Mouse (Mus musculus): ENCODE data around the gene Ctsr. TPM values are rescaled to one million over a fixed set of nuclear protein-coding genes. Genes with fewer than 3 reads are reported as not detected.

The Ctsr gene
- not detected for polyA plus RNA-seq (2014; fragmentation: Illumina TruSeq; extraction: RNeasy Lipid Tissue Mini Kit (QIAGEN cat#74804); ENCODE audit: low read depth, low replicate concordance)

GRCm38 (mm10) chr13:61164156-61164555, at the start of gene Ctsr:
Gene Ctsr, minus strand, starts transcription at chr13:61164256.

GRCm38 (mm10) chr13:61203310-61203709, 39.3 kb upstream of the Ctsr start, which contains the start of gene Cts6:
Gene Cts6, minus strand, starts transcription at chr13:61203410.

Other genes with a start within 250 kb of the Ctsr start
- gene Gm49393, start 228.7 kb downstream of the Ctsr start, polyA plus RNA-seq (2014; fragmentation: Illumina TruSeq; extraction: RNeasy Lipid Tissue Mini Kit (QIAGEN cat#74804); ENCODE audit: low read depth, low replicate concordance): 3.8 TPM
- 1.3 TPM for gene Gm49391, start 227.7 kb downstream of the Ctsr start, polyA plus RNA-seq (2014; fragmentation: Illumina TruSeq; extraction: RNeasy Lipid Tissue Mini Kit (QIAGEN cat#74804); ENCODE audit: low read depth, low replicate concordance)
- 1.8 TPM for gene Ctla2a, start 227.6 kb downstream of the Ctsr start, polyA plus RNA-seq (2014; fragmentation: Illumina TruSeq; extraction: RNeasy Lipid Tissue Mini Kit (QIAGEN cat#74804); ENCODE audit: low read depth, low replicate concordance)
- not detected for gene Tpbpa, start 222.3 kb downstream of the Ctsr start, polyA plus RNA-seq (2014; fragmentation: Illumina TruSeq; extraction: RNeasy Lipid Tissue Mini Kit (QIAGEN cat#74804); ENCODE audit: low read depth, low replicate concordance)
- not detected for gene Ctsj, start 158.3 kb downstream of the Ctsr start, polyA plus RNA-seq (2014; fragmentation: Illumina TruSeq; extraction: RNeasy Lipid Tissue Mini Kit (QIAGEN cat#74804); ENCODE audit: low read depth, low replicate concordance)
- gene Ctsq, start 123.6 kb downstream of the Ctsr start, polyA plus RNA-seq (2014; fragmentation: Illumina TruSeq; extraction: RNeasy Lipid Tissue Mini Kit (QIAGEN cat#74804); ENCODE audit: low read depth, low replicate concordance): not detected
- not detected for gene Cts6, start 39.2 kb upstream of the Ctsr start, polyA plus RNA-seq (2014; fragmentation: Illumina TruSeq; extraction: RNeasy Lipid Tissue Mini Kit (QIAGEN cat#74804); ENCODE audit: low read depth, low replicate concordance)
- not detected for gene Cts8, start 91.1 kb upstream of the Ctsr start, polyA plus RNA-seq (2014; fragmentation: Illumina TruSeq; extraction: RNeasy Lipid Tissue Mini Kit (QIAGEN cat#74804); ENCODE audit: low read depth, low replicate concordance)
- gene Gm49398, start 124.6 kb upstream of the Ctsr start, polyA plus RNA-seq (2014; fragmentation: Illumina TruSeq; extraction: RNeasy Lipid Tissue Mini Kit (QIAGEN cat#74804); ENCODE audit: low read depth, low replicate concordance): not detected
- not detected for gene Cts7, start 193.9 kb upstream of the Ctsr start, polyA plus RNA-seq (2014; fragmentation: Illumina TruSeq; extraction: RNeasy Lipid Tissue Mini Kit (QIAGEN cat#74804); ENCODE audit: low read depth, low replicate concordance)